Comparison of ENCODE assay signal across 14 mouse cellular contexts in the genomic region with DNA sequence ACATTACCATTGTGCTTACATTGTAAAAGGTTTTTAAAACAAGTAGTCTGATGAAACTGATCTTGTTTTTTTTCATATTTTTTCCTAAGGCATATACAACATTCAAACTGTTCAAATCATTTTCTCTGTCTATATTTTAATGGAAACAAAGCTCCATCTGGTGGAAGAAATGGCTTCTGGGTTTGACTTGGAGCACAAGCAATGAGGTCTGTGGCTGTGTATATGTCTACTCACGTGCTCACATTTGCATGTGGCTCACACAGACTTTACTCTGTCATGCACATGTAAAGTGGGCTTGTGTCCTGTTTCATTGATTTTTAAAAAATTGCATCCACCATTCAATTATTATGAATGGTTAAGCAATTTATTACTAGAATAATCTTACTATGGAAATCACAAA.
DNase-seq lines count a peak whose midpoint lies in the region; ATAC-seq and TF ChIP-seq lines count a peak whose summit lies in the region.
"Had no signal": no experiment of that assay in that cellular context is flagged by ENCODE, and none has a peak within 500 bp of the region (broad histone marks: within the 10 kb centered on the region; RNA-seq: fewer than 3 reads in every experiment).

No protein-coding gene starts in this region.

- no peaks in the 10 kb centered on the region for H3K27me3 ChIP-seq in embryonic facial prominence, embryonic 14.5 days (replicated peaks; ENCODE audit: control insufficient read depth, insufficient read depth, low read length)
- H3K27me3 ChIP-seq in embryonic facial prominence, embryonic 10.5 days (replicated peaks; ENCODE audit: low read depth, poor library complexity, severe bottlenecking): no peaks in the 10 kb centered on the region
- no peaks in the 10 kb centered on the region for H3K27me3 ChIP-seq in kidney, postnatal 0 days (ENCODE audit: insufficient read depth, low read length)
- H3K27me3 ChIP-seq in midbrain, postnatal 0 days (ENCODE audit: insufficient read depth, low read length): no peaks in the 10 kb centered on the region
- no peaks in the 10 kb centered on the region for H3K27me3 ChIP-seq in midbrain, embryonic 16.5 days (ENCODE audit: control insufficient read depth, insufficient read depth, low read depth, low read length)
- no peaks in the 10 kb centered on the region for H3K27me3 ChIP-seq in forebrain, postnatal 0 days (ENCODE audit: insufficient read depth, low read length)
- H3K27me3 ChIP-seq: embryonic facial prominence, embryonic 15.5 days; neural tube, embryonic 12.5 days had no signal

- H3K9me3 ChIP-seq in embryonic facial prominence, embryonic 14.5 days (ENCODE audit: control insufficient read depth, low read length): no peaks in the 10 kb centered on the region
- H3K9me3 ChIP-seq in embryonic facial prominence, embryonic 10.5 days: no peaks in the 10 kb centered on the region
- H3K9me3 ChIP-seq in kidney, postnatal 0 days (replicated peaks; ENCODE audit: low read length): no peaks in the 10 kb centered on the region
- H3K9me3 ChIP-seq in midbrain, postnatal 0 days (ENCODE audit: low read length): no peaks in the 10 kb centered on the region
- H3K9me3 ChIP-seq in midbrain, embryonic 16.5 days (replicated peaks; ENCODE audit: control insufficient read depth, low read length, poor library complexity, severe bottlenecking): no peaks in the 10 kb centered on the region
- no peaks in the 10 kb centered on the region for H3K9me3 ChIP-seq in forebrain, postnatal 0 days (ENCODE audit: low read length)
- H3K9me3 ChIP-seq: embryonic facial prominence, embryonic 15.5 days; neural tube, embryonic 12.5 days had no signal

- H3K36me3 ChIP-seq in embryonic facial prominence, embryonic 14.5 days (ENCODE audit: control insufficient read depth, insufficient read depth, low read length): no peaks in the 10 kb centered on the region
- H3K36me3 ChIP-seq in embryonic facial prominence, embryonic 10.5 days (replicated peaks): no peaks in the 10 kb centered on the region
- no peaks in the 10 kb centered on the region for H3K36me3 ChIP-seq in kidney, postnatal 0 days (ENCODE audit: insufficient read depth, low read length)
- H3K36me3 ChIP-seq in midbrain, postnatal 0 days (ENCODE audit: insufficient read depth, low read length): no peaks in the 10 kb centered on the region
- H3K36me3 ChIP-seq in midbrain, embryonic 16.5 days (ENCODE audit: control insufficient read depth, insufficient read depth, low read length): no peaks in the 10 kb centered on the region
- no peaks in the 10 kb centered on the region for H3K36me3 ChIP-seq in forebrain, postnatal 0 days (ENCODE audit: insufficient read depth)
- H3K36me3 ChIP-seq: embryonic facial prominence, embryonic 15.5 days; neural tube, embryonic 12.5 days had no signal

- no peaks in the 10 kb centered on the region for H3K4me1 ChIP-seq in embryonic facial prominence, embryonic 14.5 days (ENCODE audit: control insufficient read depth, insufficient read depth, low read length)
- H3K4me1 ChIP-seq in embryonic facial prominence, embryonic 10.5 days: no peaks in the 10 kb centered on the region
- no peaks in the 10 kb centered on the region for H3K4me1 ChIP-seq in kidney, postnatal 0 days (replicated peaks; ENCODE audit: insufficient read depth, low read length)
- H3K4me1 ChIP-seq in midbrain, postnatal 0 days (ENCODE audit: insufficient read depth, low read length): no peaks in the 10 kb centered on the region
- H3K4me1 ChIP-seq in midbrain, embryonic 16.5 days (ENCODE audit: control insufficient read depth, insufficient read depth, low read length): no peaks in the 10 kb centered on the region
- no peaks in the 10 kb centered on the region for H3K4me1 ChIP-seq in forebrain, postnatal 0 days (ENCODE audit: insufficient read depth)
- H3K4me1 ChIP-seq: embryonic facial prominence, embryonic 15.5 days; neural tube, embryonic 12.5 days had no signal

- H3K9ac ChIP-seq in embryonic facial prominence, embryonic 14.5 days (ENCODE audit: low read depth, low read length): no peak overlapping the region
- no peak overlapping the region for H3K9ac ChIP-seq in kidney, postnatal 0 days (ENCODE audit: low read depth, low read length)
- no peak overlapping the region for H3K9ac ChIP-seq in midbrain, postnatal 0 days (replicated peaks; ENCODE audit: low read length, poor library complexity, severe bottlenecking)
- no peak overlapping the region for H3K9ac ChIP-seq in midbrain, embryonic 16.5 days (ENCODE audit: low read depth, low read length)
- no peak overlapping the region for H3K9ac ChIP-seq in forebrain, postnatal 0 days
- H3K9ac ChIP-seq: embryonic facial prominence, embryonic 15.5 days; neural tube, embryonic 12.5 days had no signal

- H3K4me2 ChIP-seq in embryonic facial prominence, embryonic 14.5 days (ENCODE audit: low read depth, low read length): no peak overlapping the region
- H3K4me2 ChIP-seq in kidney, postnatal 0 days (ENCODE audit: low read length): no peak overlapping the region
- no peak overlapping the region for H3K4me2 ChIP-seq in midbrain, postnatal 0 days (ENCODE audit: low read depth, low read length, poor library complexity, severe bottlenecking)
- H3K4me2 ChIP-seq in midbrain, embryonic 16.5 days (ENCODE audit: low read length): no peak overlapping the region
- H3K4me2 ChIP-seq in forebrain, postnatal 0 days (ENCODE audit: low read depth): no peak overlapping the region
- H3K4me2 ChIP-seq: embryonic facial prominence, embryonic 15.5 days; neural tube, embryonic 12.5 days had no signal

- peak; percentile 65 for DNase-seq in embryonic facial prominence, embryonic 14.5 days (ENCODE audit: low spot score)
- DNase-seq in embryonic facial prominence, embryonic 10.5 days (ENCODE audit: low spot score): no peak
- DNase-seq in kidney, postnatal 0 days (ENCODE audit: low spot score): peak; percentile 52
- DNase-seq in kidney, postnatal 14 days: no peak
- peak; percentile 58 for DNase-seq in midbrain, postnatal 0 days (ENCODE audit: low spot score)
- peak; percentile 72 for DNase-seq in forebrain, postnatal 0 days
- DNase-seq in cerebellum, postnatal 14 days: no peak
- DNase-seq: cerebellum, postnatal 25 days; kidney, adult 8-10 months; lung, adult 2 months; right cerebral cortex, postnatal 25 days had no signal

- WGBS in embryonic facial prominence, embryonic 14.5 days: 46% methylated on average over 1 of the region's 1 CpGs
- WGBS in embryonic facial prominence, embryonic 10.5 days: 72% methylated on average over 1 of the region's 1 CpGs
- WGBS in kidney, postnatal 0 days: 67% methylated on average over 1 of the region's 1 CpGs
- WGBS in midbrain, postnatal 0 days: 36% methylated on average over 1 of the region's 1 CpGs
- 54% methylated on average over 1 of the region's 1 CpGs for WGBS in midbrain, embryonic 16.5 days
- WGBS in forebrain, postnatal 0 days: 35% methylated on average over 1 of the region's 1 CpGs

- H3K4me3 ChIP-seq in embryonic facial prominence, embryonic 14.5 days (ENCODE audit: low read depth, low read length): no peak overlapping the region
- H3K4me3 ChIP-seq in embryonic facial prominence, embryonic 10.5 days: no peak overlapping the region
- H3K4me3 ChIP-seq in kidney, postnatal 0 days (replicated peaks; ENCODE audit: low read depth, low read length): no peak overlapping the region
- H3K4me3 ChIP-seq in midbrain, postnatal 0 days (ENCODE audit: low read depth, low read length): no peak overlapping the region
- no peak overlapping the region for H3K4me3 ChIP-seq in midbrain, embryonic 16.5 days (ENCODE audit: low read depth, low read length)
- no peak overlapping the region for H3K4me3 ChIP-seq in forebrain, postnatal 0 days (ENCODE audit: low read depth, low read length)
- H3K4me3 ChIP-seq: embryonic facial prominence, embryonic 15.5 days; neural tube, embryonic 12.5 days had no signal

- no peak overlapping the region for H3K27ac ChIP-seq in embryonic facial prominence, embryonic 14.5 days (replicated peaks; ENCODE audit: low read depth, low read length)
- no peak overlapping the region for H3K27ac ChIP-seq in embryonic facial prominence, embryonic 10.5 days (replicated peaks)
- H3K27ac ChIP-seq in kidney, postnatal 0 days: no peak overlapping the region
- H3K27ac ChIP-seq in midbrain, postnatal 0 days (ENCODE audit: low read depth, low read length): no peak overlapping the region
- no peak overlapping the region for H3K27ac ChIP-seq in midbrain, embryonic 16.5 days (ENCODE audit: low read length)
- H3K27ac ChIP-seq in forebrain, postnatal 0 days (ENCODE audit: low read depth, low read length): no peak overlapping the region
- H3K27ac ChIP-seq: embryonic facial prominence, embryonic 15.5 days; neural tube, embryonic 12.5 days had no signal

- no peak; the same call in 1 of the 2 replicates for ATAC-seq in embryonic facial prominence, embryonic 14.5 days (ENCODE audit: low read depth)
- ATAC-seq in kidney, postnatal 0 days (replicated peaks; ENCODE audit: low FRiP score, low read depth): no peak
- no peak for ATAC-seq in midbrain, postnatal 0 days (ENCODE audit: low FRiP score)
- no peak for ATAC-seq in midbrain, embryonic 16.5 days
- peak; percentile 83 for ATAC-seq in forebrain, postnatal 0 days

- TF ChIP-seq CTCF in kidney, postnatal 0 days (IDR thresholded peaks at IDR 0.05; ENCODE audit: low read depth): peak; percentile 58; the same call in 1 of the 2 replicates
- peak; percentile 72 for TF ChIP-seq CTCF in midbrain, postnatal 0 days (IDR thresholded peaks at IDR 0.05)
- TF ChIP-seq CTCF in forebrain, postnatal 0 days (IDR thresholded peaks at IDR 0.05; ENCODE audit: low read depth): peak; percentile 63

Comparison
In these comparisons a context has a peak if more than half of its experiments do, and no peak if none do; other contexts are left out.
1. DNase-seq: peak in embryonic facial prominence, embryonic 14.5 days (single experiment), kidney, postnatal 0 days (single experiment), midbrain, postnatal 0 days (single experiment) and forebrain, postnatal 0 days (single experiment); none in embryonic facial prominence, embryonic 10.5 days (single experiment), kidney, postnatal 14 days (single experiment) and cerebellum, postnatal 14 days (0 of 2).
2. Peak in every context shown above with its lines, with median percentiles within 50 percentile points of each other: CTCF ChIP-seq.